In the genomic region with DNA sequence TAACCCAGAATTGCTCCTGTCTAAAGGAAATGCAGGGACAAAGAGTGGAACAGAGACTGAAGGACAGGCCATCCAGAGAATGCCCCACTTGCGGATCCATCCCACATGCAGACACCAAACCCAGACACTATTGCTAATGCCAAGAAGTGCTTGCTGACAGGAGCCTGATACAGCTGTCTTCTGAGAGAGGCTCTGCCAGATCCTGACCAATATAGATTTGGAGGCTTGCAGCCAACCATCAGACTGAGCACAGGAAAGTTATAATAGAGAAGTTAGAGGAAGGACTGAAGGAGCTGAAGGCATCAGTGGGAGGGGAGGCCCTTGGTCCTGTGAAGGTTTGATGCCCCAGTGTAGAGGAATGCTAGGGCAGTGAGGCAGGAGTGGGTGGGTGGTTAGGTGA, we compare ENCODE assay signal across 9 mouse cellular contexts. TPM values are rescaled to one million over a fixed set of nuclear protein-coding genes. Genes with fewer than 3 reads are reported as not detected.
A peak's percentile ranks its signal among the peaks of the same experiment; 100 is the strongest.
DNase-seq lines count a peak whose midpoint lies in the region; ATAC-seq and TF ChIP-seq lines count a peak whose summit lies in the region.
"Not testable (repeated sequence)": the region's sequence is repeated elsewhere in the genome, so short reads cannot be mapped to it uniquely, and the experiment has no call there.
"Had no signal": no experiment of that assay in that cellular context is flagged by ENCODE, and none has a peak within 500 bp of the region (broad histone marks: within the 10 kb centered on the region; RNA-seq: fewer than 3 reads in every experiment).

No protein-coding gene starts in this region.

- ATAC-seq in frontal cortex, adult (ENCODE audit: low TSS enrichment): 0 out of 2 replicates have a peak, but pooled peaks have one; percentile 76

- peak; percentile 60 for DNase-seq in gastrocnemius, adult 2 months
- peak; percentile 90 for DNase-seq in heart, adult 11 months
- DNase-seq in left cerebral cortex, adult 18-20 months (ENCODE audit: low spot score in 2 of 2): peak; percentile 17 to 28
- DNase-seq in right cerebral cortex, postnatal 10 days (ENCODE audit: low spot score in 2 of 2): peak; percentile 42 to 59
- DNase-seq in skeletal muscle tissue, adult 2 months (ENCODE audit: low read depth, low spot score): peak; percentile 43

- intact Hi-C loops in gastrocnemius, adult 2 months (cut with DNase I): not testable (repeated sequence)

- not testable (repeated sequence) for TF ChIP-seq CTCF in gastrocnemius, adult 2 months (IDR thresholded peaks at IDR 0.05)

- not testable (repeated sequence) for H3K4me3 ChIP-seq in gastrocnemius, adult 2 months

- not testable (repeated sequence) for H3K27ac ChIP-seq in gastrocnemius, adult 2 months

RNA-seq across cellular contexts. Expression of a gene that starts 16.0 kb away (rescaled TPM):
- total RNA-seq in gastrocnemius, adult 2 months (2021): 100 to 1,000 TPM in 1 of 2 experiments, 10 to 100 TPM in 1; 60.5 to 195 TPM
- total RNA-seq in left cerebral cortex, adult 18-20 months (2021): 1 to 10 TPM; 4.6 to 9.1 TPM
- total RNA-seq: CH12.LX; common myeloid progenitor, adult 5-6 weeks; G1E had no signal

RNA-seq across cellular contexts. Expression of a gene that starts 34.0 kb away (rescaled TPM):
- 1 to 10 TPM; 4.3 to 4.7 TPM for total RNA-seq in gastrocnemius, adult 2 months (2021)
- total RNA-seq in left cerebral cortex, adult 18-20 months (2021): 10 to 100 TPM; 27.2 TPM

Comparison
In these comparisons a context has a peak if more than half of its experiments do, and no peak if none do; other contexts are left out.
1. DNase-seq: peak in every context shown above with its lines; median percentile 90 in heart, adult 11 months; 60 in gastrocnemius, adult 2 months; 50 in right cerebral cortex, postnatal 10 days; 43 in skeletal muscle tissue, adult 2 months; 22 in left cerebral cortex, adult 18-20 months.
2. RNA of a gene that starts 16.0 kb away (total RNA-seq): 60.5 to 195 TPM in gastrocnemius, adult 2 months; 4.6 to 9.1 TPM in left cerebral cortex, adult 18-20 months; every median in the first group is over 4 times any median in the second.
3. RNA of a gene that starts 34.0 kb away (total RNA-seq): 27.2 TPM in left cerebral cortex, adult 18-20 months; 4.3 to 4.7 TPM in gastrocnemius, adult 2 months; every median in the first group is over 4 times any median in the second.